Mouse (Mus musculus): ENCODE results near the gene Sympk. TPM values are rescaled to one million over a fixed set of nuclear protein-coding genes. Genes with fewer than 3 reads are reported as not detected.

Sympk gene
- polyA plus RNA-seq, 1 experiment from 2014 or later = 34.0 TPM

GRCm38 (mm10) chr7:19075231-19075630 is 51.1 kb downstream of the Sympk start:
- peaks cover 23% of the 10 kb centered on the region for H3K4me1 ChIP-seq (ENCODE audit: insufficient read depth, low read length)
- H3K9me3 ChIP-seq (ENCODE audit: low read length) = no peaks in the 10 kb centered on the region
- H3K4me3 ChIP-seq (ENCODE audit: low read length) = peak overlapping the region; percentile 98
- H3K9ac ChIP-seq (replicated peaks; ENCODE audit: low read length) = peak overlapping the region; percentile 37
- H3K27ac ChIP-seq (ENCODE audit: low read length) = no peak overlapping the region
- ATAC-seq (ENCODE audit: low FRiP score, low TSS enrichment) = peak; percentile 2
- peaks cover 19% of the 10 kb centered on the region for H3K36me3 ChIP-seq (ENCODE audit: insufficient read depth, low read length)
- H3K4me2 ChIP-seq (replicated peaks; ENCODE audit: low read depth, low read length) = peak overlapping the region; percentile 89
- WGBS = 47% methylated on average over 5 of the region's 5 CpGs
- no peaks in the 10 kb centered on the region for H3K27me3 ChIP-seq (ENCODE audit: insufficient read depth, low read length)

DNA sequence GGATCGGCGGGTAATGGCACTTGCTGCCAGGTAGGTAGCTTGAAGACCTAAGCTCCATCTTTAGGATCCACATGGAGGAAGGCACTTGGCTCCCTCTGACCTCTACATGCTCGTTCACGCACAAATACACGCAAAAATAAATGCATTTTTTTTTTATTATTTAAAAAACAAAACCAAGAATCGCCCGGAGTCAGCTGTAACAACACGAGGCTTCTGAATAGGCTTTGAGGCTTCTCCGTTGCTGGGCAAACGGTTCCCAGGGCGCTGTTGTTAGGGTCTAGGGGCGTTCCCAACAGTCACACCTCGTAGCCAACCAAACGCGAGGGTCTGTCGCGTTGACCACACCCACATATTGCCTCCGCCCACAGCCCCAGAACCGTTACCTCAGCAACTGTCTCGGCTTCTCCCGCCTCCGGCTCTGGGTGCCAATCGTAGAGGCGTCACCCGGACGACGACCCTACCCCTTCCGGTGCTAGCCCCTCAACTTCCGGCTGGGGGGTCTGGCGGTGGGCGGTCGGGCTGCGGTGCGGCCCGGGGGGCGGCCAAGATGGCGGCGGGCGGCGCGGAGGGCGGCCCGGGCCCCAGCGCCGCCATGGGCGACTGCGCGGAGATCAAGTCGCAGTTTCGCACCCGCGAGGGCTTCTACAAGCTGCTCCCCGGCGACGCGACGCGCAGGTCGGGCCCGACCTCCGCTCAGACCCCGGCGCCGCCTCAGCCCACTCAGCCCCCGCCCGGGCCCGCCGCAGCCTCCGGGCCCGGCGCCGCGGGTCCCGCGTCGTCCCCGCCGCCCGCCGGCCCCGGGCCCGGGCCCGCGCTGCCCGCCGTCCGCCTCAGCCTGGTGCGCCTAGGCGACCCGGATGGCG is 51.8 kb downstream of the Sympk start, which contains the start of gene Dmwd:
Gene Dmwd, plus strand, starts transcription at position 505 of the 863 bp plus-strand sequence.
- peak within 1 kb of the TSS; percentile 84 for H3K27ac ChIP-seq (ENCODE audit: low read length)
- peak within 1 kb of the TSS; percentile 98 for H3K4me3 ChIP-seq (ENCODE audit: low read length)
- WGBS = under 1% methylated on average over 50 of the region's 91 CpGs
- no peaks in the 10 kb centered on the region for H3K9me3 ChIP-seq (ENCODE audit: low read length)
- H3K4me1 ChIP-seq (ENCODE audit: insufficient read depth, low read length) = peaks cover 23% of the 10 kb centered on the region
- H3K9ac ChIP-seq (replicated peaks; ENCODE audit: low read length) = peak within 1 kb of the TSS; percentile 99
- no peaks in the 10 kb centered on the region for H3K27me3 ChIP-seq (ENCODE audit: insufficient read depth, low read length)
- H3K4me2 ChIP-seq (replicated peaks; ENCODE audit: low read depth, low read length) = peak within 1 kb of the TSS; percentile 89
- H3K36me3 ChIP-seq (ENCODE audit: insufficient read depth, low read length) = peaks cover 26% of the 10 kb centered on the region
- peak; percentile 98 for ATAC-seq (ENCODE audit: low FRiP score, low TSS enrichment)

DNA sequence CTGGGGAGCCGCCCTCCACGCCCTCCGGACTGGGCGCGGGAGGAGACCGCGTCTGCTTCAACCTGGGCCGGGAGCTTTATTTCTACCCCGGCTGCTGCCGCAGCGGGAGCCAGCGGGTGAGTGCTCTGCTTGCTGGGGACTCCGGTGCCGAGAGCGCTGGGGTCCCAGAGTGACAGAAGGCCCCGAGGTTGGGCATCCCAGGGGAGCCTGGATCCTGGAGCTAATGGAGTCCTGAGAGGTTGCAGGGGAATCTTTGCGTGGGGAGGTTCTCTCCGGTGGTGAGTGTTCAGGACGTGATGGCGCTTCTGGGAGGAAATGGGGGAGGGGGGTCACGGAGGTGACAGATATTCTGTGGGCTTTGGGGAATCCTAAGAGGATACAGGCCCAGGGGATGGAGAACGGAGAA is 52.4 kb downstream of the Sympk start:
- peak overlapping the region; percentile 99 for H3K9ac ChIP-seq (replicated peaks; ENCODE audit: low read length)
- H3K4me2 ChIP-seq (replicated peaks; ENCODE audit: low read depth, low read length) = peak overlapping the region; percentile 89
- peaks cover 32% of the 10 kb centered on the region for H3K36me3 ChIP-seq (ENCODE audit: insufficient read depth, low read length)
- H3K9me3 ChIP-seq (ENCODE audit: low read length) = no peaks in the 10 kb centered on the region
- peak overlapping the region; percentile 84 for H3K27ac ChIP-seq (ENCODE audit: low read length)
- peak overlapping the region; percentile 98 for H3K4me3 ChIP-seq (ENCODE audit: low read length)
- under 1% methylated on average over 22 of the region's 22 CpGs for WGBS
- H3K4me1 ChIP-seq (ENCODE audit: insufficient read depth, low read length) = peaks cover 24% of the 10 kb centered on the region
- H3K27me3 ChIP-seq (ENCODE audit: insufficient read depth, low read length) = no peaks in the 10 kb centered on the region
- peak; percentile 18; the same call in 1 of the 2 replicates for ATAC-seq (ENCODE audit: low FRiP score, low TSS enrichment)

DNA sequence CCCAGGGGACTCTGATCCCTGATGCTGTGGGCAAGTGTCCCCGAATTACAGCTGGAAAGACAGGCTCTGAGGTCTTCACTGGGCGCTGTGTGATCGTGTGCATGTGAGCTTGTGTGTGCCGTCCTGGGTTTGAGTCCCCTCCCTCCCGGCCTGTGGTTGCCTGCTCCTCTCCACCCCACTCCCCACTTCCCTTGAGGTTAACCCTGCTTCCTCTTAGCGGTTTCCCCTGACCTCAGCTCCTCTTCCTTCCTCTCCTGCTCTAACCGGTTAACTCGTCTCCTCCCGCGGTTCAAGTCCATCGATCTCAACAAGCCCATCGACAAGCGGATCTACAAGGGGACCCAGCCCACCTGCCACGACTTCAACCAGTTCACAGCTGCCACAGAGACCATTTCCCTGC is 53.6 kb downstream of the Sympk start:
- Histone ChIP-seq H3K27me3 (ENCODE audit: insufficient read depth, low read length) (no peaks in the 10 kb centered on the region), H3K9ac (replicated peaks; ENCODE audit: low read length) (peak overlapping the region; percentile 99), H3K4me3 (ENCODE audit: low read length) (peak overlapping the region; percentile 98), H3K27ac (ENCODE audit: low read length) (no peak overlapping the region), H3K36me3 (ENCODE audit: insufficient read depth, low read length) (peaks cover 43% of the 10 kb centered on the region), H3K4me2 (replicated peaks; ENCODE audit: low read depth, low read length) (peak overlapping the region; percentile 89), H3K4me1 (ENCODE audit: insufficient read depth, low read length) (peaks cover 36% of the 10 kb centered on the region), H3K9me3 (ENCODE audit: low read length) (no peaks in the 10 kb centered on the region)
- no peak for ATAC-seq (ENCODE audit: low FRiP score, low TSS enrichment)
- 40% methylated on average over 14 of the region's 14 CpGs for WGBS

DNA sequence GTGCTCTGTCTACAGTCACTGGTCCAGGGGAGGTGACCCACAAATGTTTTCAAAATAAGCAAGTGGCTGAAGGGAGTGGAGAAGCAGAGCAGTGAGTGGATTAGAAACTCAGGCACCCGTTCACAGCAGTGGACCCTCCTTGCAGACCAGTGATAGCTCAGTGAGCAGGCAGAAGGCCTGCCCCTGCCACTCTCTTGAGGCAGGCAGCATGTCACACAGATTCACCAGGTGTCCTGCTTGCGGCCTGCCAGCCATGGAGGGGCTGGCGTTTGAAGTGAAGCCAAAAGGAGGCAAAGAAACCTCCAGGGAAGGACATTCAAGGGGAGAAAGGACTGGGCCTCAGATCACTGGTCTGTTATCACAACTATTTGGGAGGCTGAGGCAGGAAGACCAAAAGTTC is 54.6 kb downstream of the Sympk start:
- Histone ChIP-seq H3K27me3 (ENCODE audit: insufficient read depth, low read length) (no peaks in the 10 kb centered on the region), H3K9ac (replicated peaks; ENCODE audit: low read length) (no peak overlapping the region), H3K4me1 (ENCODE audit: insufficient read depth, low read length) (peaks cover 46% of the 10 kb centered on the region), H3K9me3 (ENCODE audit: low read length) (no peaks in the 10 kb centered on the region), H3K4me2 (replicated peaks; ENCODE audit: low read depth, low read length) (no peak overlapping the region), H3K27ac (ENCODE audit: low read length) (no peak overlapping the region), H3K36me3 (ENCODE audit: insufficient read depth, low read length) (peaks cover 43% of the 10 kb centered on the region), H3K4me3 (ENCODE audit: low read length) (no peak overlapping the region)
- WGBS = 58% methylated on average over 3 of the region's 3 CpGs
- ATAC-seq (ENCODE audit: low FRiP score, low TSS enrichment) = no peak

DNA sequence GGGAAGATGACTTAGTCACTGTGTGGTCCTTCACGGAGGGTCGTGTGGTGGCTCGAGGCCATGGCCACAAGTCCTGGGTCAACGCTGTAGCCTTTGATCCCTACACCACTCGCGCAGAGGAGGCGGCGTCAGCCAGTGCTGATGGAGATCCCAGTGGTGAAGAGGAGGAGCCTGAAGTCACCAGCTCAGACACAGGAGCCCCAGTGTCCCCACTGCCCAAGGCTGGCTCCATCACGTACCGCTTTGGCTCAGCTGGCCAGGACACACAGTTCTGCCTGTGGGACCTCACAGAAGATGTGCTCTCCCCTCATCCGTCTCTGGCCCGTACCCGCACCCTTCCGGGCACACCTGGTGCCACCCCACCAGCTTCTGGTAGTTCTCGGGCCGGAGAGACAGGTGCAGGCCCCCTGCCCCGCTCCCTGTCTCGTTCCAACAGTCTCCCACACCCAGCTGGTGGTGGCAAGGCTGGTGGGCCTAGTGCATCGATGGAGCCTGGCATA is 56.3 kb downstream of the Sympk start:
- Histone ChIP-seq H3K4me1 (ENCODE audit: insufficient read depth, low read length) (peaks cover 59% of the 10 kb centered on the region), H3K4me2 (replicated peaks; ENCODE audit: low read depth, low read length) (no peak overlapping the region), H3K9me3 (ENCODE audit: low read length) (no peaks in the 10 kb centered on the region), H3K27ac (ENCODE audit: low read length) (no peak overlapping the region), H3K36me3 (ENCODE audit: insufficient read depth, low read length) (peaks cover 43% of the 10 kb centered on the region), H3K4me3 (ENCODE audit: low read length) (no peak overlapping the region), H3K9ac (replicated peaks; ENCODE audit: low read length) (no peak overlapping the region), H3K27me3 (ENCODE audit: insufficient read depth, low read length) (no peaks in the 10 kb centered on the region)
- WGBS = 86% methylated on average over 19 of the region's 19 CpGs
- no peak for ATAC-seq (ENCODE audit: low FRiP score, low TSS enrichment)

- H3K4me2 ChIP-seq (replicated peaks; ENCODE audit: low read depth, low read length) = no peak overlapping the region
- H3K27ac ChIP-seq (ENCODE audit: low read length) = no peak overlapping the region
- H3K9ac ChIP-seq (replicated peaks; ENCODE audit: low read length) = 0 out of 2 replicates have a peak overlapping the region, but pooled peaks have one; percentile 1
- ATAC-seq (ENCODE audit: low FRiP score, low TSS enrichment) = no peak
- peaks cover 43% of the 10 kb centered on the region for H3K36me3 ChIP-seq (ENCODE audit: insufficient read depth, low read length)
- no peaks in the 10 kb centered on the region for H3K9me3 ChIP-seq (ENCODE audit: low read length)
- WGBS = 81% methylated on average over 4 of the region's 4 CpGs
- no peaks in the 10 kb centered on the region for H3K27me3 ChIP-seq (ENCODE audit: insufficient read depth, low read length)
- no peak overlapping the region for H3K4me3 ChIP-seq (ENCODE audit: low read length)
- peaks cover 61% of the 10 kb centered on the region for H3K4me1 ChIP-seq (ENCODE audit: insufficient read depth, low read length)
Observed at GRCm38 (mm10) chr7:19082171-19082570, 58.0 kb downstream of the Sympk start.

GRCm38 (mm10) chr7:19083096-19083495 is 58.9 kb downstream of the Sympk start:
- H3K27ac ChIP-seq (ENCODE audit: low read length) = peak overlapping the region; percentile 57; the same call in 1 of the 2 replicates
- peaks cover 44% of the 10 kb centered on the region for H3K36me3 ChIP-seq (ENCODE audit: insufficient read depth, low read length)
- peaks cover 52% of the 10 kb centered on the region for H3K4me1 ChIP-seq (ENCODE audit: insufficient read depth, low read length)
- H3K9ac ChIP-seq (replicated peaks; ENCODE audit: low read length) = no peak overlapping the region
- 46% methylated on average over 6 of the region's 6 CpGs for WGBS
- no peak for ATAC-seq (ENCODE audit: low FRiP score, low TSS enrichment)
- H3K4me3 ChIP-seq (ENCODE audit: low read length) = no peak overlapping the region
- H3K27me3 ChIP-seq (ENCODE audit: insufficient read depth, low read length) = no peaks in the 10 kb centered on the region
- no peaks in the 10 kb centered on the region for H3K9me3 ChIP-seq (ENCODE audit: low read length)
- peak overlapping the region; percentile 50 for H3K4me2 ChIP-seq (replicated peaks; ENCODE audit: low read depth, low read length)

DNA sequence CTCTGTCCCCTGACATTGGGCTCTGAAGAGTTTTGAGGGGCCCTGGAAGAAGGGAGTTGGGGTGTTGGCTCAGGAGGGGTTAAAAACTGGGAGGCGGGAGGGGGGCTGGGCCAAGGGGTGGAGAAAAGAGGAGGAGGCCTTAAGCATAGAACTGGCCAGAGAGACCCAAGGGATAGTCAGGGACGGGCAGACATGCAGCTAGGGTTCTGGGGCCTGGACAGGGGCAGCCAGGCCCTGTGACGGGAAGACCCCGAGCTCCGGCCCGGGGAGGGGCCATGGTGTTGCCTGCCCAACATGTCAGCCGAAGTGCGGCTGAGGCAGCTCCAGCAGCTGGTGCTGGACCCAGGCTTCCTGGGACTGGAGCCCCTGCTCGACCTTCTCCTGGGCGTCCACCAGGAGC is 59.5 kb downstream of the Sympk start, which contains the start of gene Dmpk:
Gene Dmpk, plus strand, starts transcription at position 149 of the 400 bp plus-strand sequence.
- H3K4me2 ChIP-seq (replicated peaks; ENCODE audit: low read depth, low read length) = peak within 1 kb of the TSS; percentile 50
- peaks cover 41% of the 10 kb centered on the region for H3K36me3 ChIP-seq (ENCODE audit: insufficient read depth, low read length)
- no peaks in the 10 kb centered on the region for H3K9me3 ChIP-seq (ENCODE audit: low read length)
- no peaks in the 10 kb centered on the region for H3K27me3 ChIP-seq (ENCODE audit: insufficient read depth, low read length)
- ATAC-seq (ENCODE audit: low FRiP score, low TSS enrichment) = peak; percentile 65
- WGBS = 26% methylated on average over 10 of the region's 10 CpGs
- H3K27ac ChIP-seq (ENCODE audit: low read length) = peak within 1 kb of the TSS; percentile 59; the same call in 1 of the 2 replicates
- H3K4me3 ChIP-seq (ENCODE audit: low read length) = peak within 1 kb of the TSS; percentile 42
- H3K9ac ChIP-seq (replicated peaks; ENCODE audit: low read length) = peak within 1 kb of the TSS; percentile 50
- H3K4me1 ChIP-seq (ENCODE audit: insufficient read depth, low read length) = peaks cover 49% of the 10 kb centered on the region
